Mouse (Mus musculus) urinary bladder, postnatal 25 days (tissue): ENCODE data around the gene Cnr2.

Experiments
- DNase-seq: peaks from one replicate; pipeline ENCODE4 v3.0.0; 2022; ENCODE audit warnings: low spot score

Gene Cnr2

DNA sequence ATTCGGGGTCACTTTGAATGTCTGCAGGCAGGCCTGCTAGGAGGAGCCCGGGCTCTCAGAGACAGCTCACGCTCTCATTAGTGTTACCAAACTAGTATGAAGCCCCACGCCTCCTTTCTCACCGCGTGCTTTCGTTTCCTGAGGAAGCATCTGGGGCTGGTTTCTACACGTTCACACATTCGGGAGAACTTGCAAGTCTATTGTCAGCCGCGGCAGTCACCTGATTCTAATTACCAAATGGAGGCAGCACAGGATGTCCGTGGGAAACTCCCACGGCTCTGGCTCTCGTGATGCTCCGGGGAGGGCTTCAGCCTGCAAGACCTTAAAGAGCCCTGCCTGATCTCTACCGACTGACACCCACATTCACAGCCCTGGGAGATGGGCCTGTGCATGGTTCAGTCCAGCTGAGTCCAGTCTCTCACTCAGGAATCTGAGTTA lies 18.6 kb upstream of the Cnr2 start:
- DNase-seq = peak; percentile 46

DNA sequence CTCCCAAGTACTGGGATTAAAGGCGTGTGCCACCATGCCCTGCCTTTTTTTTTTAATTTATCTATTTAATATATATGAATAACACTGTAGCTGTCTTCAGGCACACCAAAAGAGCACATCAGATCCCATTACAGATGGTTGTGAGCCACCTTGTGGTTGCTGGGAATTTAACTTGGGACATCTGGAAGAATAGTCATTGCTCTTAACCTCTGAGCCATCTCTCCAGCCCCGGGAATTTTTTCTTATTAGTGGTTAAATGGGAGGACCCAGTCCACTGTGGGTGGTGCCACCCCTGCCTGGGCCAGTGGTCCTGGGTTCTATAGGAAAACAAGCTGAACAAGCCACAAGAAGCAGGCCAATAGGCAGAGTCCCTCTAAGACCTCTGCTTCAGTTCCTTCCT lies 17.5 kb upstream of the Cnr2 start:
- DNase-seq = no peak

DNA sequence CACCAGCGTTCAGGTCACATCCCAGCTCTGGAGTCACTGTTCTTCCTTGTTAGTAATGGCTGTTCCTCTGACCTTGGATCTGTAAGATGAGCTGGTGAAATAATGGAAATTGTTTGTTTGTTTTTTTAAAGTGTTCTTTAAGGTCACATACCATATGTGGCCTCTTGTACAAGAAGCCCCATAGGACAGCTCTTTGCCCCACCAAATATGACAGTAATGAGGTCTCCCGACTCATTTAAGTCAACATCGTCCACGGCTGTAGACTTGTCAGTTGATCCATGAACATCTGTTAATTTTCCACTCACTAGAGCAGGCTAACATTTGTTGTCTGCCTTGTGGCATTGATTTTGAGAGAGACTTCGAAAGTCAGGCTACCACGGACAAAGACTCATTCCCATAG lies 16.2 kb upstream of the Cnr2 start:
- DNase-seq = no peak

DNA sequence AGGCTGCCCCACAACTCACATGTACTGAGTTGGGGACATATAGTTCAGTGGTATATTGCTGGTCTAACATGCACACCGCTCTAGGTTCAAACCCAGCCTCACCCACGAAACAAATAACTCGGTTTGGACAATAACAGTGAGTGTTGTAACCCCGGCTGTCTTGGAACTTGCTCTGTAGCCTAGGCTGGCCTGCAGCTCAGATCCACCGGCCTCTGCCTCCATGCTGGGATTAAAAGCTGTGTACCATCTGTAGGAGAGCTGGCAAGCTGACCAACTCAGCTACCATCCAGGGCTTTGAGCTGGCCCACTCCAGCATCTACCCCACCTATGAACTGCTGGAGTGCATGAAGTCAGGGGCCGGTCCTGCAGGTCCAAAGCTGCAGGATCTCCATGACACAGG lies 15.2 kb upstream of the Cnr2 start:
- DNase-seq = no peak

DNA sequence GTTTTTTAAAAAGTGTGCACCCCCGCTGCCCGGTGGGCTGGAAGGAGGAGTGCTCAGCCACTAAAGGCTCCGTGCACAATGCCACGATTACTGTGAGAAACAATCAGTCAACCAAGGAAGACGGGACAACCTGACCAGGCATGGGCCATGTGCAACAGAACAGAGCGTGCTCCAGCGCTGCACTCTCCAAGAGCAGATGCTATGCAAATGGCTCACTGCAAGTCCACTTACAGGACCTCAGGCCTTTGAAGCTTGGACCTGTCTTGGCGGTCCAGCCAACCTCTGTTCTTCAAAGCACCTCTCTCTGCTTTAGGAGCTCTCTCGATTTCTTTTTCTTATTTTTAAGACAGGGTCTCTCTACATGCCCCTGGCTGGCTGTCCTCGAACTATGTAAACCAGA lies 14.6 kb upstream of the Cnr2 start:
- DNase-seq = no peak

DNA sequence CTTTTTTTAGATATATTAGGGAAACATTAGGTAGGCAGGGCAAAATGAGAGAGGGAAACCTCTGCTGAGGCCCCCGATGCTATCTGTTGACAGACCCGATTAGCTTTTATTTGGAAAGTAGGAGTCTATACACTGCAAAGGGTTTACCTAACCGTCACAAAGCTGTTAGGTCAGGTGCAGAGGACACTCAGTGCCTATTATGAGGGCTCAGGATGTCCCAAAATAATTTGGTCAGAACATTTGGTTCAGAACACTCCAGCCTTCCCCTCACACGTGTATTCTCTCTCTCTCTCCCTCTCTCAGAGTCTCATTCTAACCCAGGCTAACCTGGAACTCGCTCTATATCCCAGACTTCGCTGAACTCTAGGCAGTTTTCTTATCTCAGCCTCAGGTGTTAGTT lies 13.2 kb upstream of the Cnr2 start:
- no peak for DNase-seq

DNA sequence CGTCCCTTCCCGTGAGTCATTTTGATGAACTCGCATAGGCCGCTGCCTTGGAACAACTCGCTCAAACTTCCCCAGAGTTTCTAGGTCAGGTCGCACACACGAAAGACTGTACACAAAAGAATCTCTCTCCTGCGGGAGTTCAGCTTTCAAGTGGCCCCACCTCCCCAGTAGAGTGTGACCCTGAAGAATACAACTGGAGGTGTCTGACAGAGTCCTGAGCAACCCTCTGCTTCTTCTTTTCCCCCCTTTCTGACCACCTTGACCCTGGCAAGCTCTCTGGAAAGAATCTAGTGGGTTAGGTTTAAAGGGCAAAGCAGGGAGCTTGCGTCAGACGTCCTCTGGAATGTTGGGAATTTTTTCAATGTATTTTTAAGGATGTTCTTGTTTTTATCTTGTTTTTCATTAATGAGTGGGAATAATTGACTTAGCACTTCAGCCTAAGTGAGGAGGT lies 11.8 kb upstream of the Cnr2 start:
- DNase-seq = no peak

DNA sequence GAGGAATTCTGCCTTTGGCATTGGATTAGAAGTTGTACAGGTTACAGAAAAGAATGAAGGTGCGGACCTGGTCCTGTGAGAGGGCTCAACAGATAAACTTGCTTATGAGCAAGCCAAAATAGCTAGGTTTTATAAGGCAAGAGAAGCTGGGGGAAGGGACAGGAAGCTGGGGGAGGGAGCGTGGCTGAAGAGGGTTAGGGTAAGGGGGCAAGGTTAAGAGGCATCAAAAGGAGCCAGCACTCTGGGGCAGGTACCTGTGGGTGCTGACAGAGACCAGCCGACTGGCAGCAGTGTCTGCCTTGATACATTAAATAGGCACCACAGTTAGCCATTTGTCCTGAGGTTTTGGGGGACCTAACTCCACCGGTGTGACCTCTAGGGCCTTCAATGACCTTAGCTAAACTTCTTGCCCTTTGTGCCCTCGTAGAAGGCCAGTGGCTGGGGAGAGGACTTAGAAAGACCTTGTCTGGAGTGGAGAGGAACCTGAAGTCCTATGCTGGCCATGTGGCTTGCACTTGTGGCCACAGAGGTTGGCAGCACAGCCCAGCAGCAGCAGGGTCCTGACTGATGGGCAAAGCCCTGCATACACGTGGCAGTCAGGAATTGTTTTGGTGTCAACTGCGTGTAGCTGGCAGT lies 11.2 kb upstream of the Cnr2 start:
- DNase-seq = no peak

DNA sequence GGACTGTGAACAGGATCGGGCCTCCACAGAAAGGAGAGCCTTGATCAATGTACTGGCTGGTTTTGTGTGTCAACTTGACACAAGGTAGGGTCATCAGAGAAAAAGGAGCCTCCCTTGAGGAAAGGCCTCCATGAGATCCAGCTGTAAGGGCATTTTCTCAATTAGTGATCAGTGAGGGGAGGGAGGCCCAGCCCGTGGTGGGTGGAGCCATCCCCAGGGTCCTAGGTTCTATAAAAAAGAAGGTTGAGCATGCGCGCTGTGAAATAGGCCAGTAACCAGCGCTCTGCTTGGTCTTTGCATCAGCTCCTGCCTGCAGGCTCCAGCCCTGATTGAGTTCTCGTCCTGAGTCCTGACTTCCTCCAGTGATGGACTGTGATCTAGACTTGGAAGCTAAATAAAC lies 10.7 kb upstream of the Cnr2 start:
- no peak for DNase-seq

DNA sequence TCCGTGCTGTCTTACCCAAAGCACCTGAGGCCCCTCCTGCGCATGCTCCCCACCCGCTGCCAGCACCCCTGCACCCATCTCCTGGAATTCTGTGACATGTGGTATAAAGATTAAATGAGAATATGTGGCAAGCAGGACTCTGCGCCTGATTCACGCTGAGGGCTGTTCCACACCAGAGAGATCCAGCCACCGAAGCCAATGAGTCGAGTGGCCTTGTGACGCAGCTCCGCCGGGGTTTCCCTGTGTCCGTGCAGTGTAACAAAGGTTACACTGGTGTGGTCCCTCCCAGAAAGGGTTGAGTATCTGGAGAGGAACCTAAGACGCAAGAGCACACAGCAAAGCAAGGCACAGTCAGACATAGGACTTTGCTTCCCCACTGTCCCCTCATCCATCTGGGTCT lies 9.5 kb upstream of the Cnr2 start:
- no peak for DNase-seq

DNA sequence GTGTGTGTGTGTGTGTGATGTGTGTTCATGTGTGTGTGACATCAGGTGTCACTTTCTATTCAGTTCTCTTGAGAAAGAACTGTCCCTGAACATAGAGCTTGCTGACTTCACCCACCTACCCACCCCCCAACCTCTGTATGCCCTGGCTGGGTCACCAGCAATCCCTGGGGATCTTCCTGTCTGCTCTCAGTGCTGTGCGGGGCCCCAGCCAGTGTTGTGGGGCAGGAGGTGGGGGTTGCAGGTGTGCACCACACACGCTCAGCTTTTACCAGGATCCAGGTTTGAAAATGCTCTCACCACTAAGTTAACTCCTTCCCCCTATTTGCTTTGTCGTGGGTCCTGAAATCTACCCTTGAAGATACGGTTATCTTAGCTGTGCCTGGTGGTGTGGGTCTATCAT lies 9.0 kb upstream of the Cnr2 start:
- DNase-seq = no peak

DNA sequence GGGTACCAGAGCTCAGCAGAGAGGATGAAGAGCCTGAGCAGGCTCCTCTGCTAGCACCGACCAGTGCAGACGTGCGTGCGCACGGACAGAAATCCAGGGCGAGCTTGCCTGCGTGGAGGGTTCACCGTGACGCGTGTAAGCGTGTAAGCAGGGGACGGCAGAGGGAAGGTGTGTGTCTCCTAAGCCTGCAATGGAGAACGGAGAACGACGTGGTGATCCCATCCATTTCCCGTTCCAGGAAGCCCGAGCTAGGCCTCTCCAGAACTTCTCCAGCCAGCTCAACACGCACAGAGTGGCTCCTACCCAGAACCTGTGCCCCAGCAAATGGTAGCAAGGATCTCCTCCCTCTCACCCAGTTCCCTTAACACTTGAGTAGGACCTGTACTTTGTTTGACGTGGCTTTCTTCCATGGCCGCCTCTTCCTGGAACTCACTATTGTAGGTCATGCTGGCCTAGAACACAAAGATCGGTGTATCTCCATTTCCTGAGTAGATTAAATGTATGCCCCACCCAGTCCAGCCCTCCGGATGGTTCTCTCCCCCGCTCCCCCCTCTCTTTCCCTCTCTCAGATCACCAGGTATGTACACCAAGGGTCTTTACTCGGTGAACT lies 6.6 kb upstream of the Cnr2 start:
- no peak for DNase-seq

DNA sequence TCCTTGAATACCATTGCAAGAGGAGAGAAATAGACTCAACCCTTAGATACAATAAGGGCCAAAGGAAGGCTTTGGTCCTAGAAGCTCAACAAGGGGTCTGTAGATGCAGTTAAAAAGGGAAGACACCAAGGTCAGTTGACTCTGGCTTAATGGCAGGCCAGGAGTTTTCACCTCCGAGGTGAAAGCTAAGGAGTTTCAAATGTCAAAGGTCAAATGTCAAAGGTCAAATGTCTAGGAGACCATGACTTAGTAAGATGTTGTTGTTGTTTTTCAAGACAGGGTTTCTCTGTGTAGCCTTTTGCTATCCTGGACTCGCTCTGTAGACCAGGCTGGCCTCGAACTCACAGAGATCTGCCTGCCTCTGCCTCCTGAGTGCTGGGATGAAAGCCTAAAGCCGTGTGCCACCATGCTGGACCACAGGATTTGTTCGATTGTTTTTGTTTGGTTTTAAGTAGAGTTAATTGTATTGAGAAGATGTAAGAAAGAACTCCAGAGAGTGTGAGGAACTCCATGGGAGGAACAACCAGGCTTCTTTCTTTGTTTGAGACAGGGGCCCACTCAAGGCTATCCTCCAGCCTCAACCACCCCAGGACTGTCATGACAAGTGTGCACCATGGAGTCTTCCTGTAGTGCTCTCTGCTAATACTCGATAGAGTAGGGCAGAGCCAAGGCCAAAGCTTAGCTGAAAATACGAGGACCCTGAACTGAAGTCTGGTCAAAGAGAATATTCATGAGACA lies 5.9 kb upstream of the Cnr2 start:
- DNase-seq = no peak

DNA sequence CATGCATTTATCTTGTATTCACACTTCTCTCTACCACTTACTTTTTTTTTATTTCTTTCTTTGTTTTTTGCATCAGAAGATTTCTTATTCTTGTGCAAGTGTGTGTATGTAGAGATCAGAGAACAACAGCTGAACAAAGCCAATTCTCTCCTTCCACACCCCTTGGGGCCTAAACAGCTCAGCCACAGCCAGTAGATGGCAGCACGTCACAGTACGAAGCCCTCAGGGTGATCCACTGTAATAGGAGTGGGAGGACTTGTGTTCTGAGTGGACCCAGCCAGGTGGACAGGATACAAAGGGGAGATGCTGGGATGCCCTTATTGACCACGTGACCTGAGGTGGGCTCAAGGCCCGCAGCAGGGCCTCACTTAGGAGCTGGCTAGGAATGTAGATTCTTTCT lies 5.3 kb upstream of the Cnr2 start:
- peak; percentile 72 for DNase-seq

DNA sequence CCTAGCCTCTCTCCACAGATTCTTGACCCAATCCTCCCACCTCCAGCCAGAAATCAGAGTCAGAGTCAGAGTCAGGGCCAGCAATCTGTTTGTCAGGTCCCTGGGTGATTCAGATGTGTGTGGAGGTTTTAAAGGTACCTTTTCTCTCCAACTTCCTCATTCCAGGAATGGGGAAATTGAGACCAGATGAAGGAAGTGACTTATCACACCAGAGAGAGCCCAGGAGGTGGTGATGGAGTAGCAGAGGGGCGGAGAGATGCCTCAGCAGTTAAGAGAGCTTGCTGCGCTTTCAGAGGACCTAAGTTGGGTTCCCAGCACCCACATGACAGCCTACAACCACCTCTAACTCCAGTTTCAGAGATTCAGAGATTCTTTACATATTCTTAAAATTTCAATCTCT lies 3.7 kb upstream of the Cnr2 start:
- DNase-seq = no peak

DNA sequence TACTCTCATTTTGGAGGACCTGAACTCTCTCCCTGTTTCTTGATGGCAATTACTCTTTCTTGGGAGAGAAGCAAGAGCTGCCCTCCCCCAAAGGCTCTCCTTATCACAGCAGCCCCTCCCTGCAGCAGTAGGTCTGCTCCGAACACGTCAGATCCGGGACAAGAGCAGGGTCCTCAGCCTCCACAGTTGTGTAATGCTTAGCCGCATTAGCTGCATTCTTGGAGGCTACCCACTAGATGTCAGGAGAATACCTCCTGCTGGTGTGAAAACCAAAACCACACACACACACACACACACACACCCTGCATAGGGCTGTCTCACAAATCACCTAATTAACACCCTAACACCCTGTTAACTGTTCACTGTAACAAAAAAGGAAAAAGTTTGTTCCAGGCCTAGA lies 2.3 kb upstream of the Cnr2 start:
- no peak for DNase-seq

DNA sequence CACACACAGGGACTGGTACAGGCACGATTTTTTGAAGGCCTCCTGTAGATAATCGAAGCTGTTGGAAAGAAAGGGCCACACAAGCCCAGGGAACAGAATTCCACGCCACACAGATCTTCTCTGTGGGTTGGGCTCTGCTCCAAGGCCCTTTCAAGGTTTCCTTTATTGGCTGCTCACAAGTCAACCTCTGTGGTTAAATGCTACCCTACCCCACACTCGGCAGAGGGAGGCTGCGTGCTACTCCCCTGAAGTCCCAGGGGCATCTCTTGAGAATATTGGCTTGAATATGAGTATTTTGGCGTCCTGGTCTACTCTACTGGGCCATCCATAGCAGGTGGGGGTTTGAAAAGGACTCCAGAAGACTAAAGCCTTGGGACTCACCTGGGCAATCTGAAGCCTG lies 963 bp downstream of the Cnr2 start:
- no peak for DNase-seq

DNA sequence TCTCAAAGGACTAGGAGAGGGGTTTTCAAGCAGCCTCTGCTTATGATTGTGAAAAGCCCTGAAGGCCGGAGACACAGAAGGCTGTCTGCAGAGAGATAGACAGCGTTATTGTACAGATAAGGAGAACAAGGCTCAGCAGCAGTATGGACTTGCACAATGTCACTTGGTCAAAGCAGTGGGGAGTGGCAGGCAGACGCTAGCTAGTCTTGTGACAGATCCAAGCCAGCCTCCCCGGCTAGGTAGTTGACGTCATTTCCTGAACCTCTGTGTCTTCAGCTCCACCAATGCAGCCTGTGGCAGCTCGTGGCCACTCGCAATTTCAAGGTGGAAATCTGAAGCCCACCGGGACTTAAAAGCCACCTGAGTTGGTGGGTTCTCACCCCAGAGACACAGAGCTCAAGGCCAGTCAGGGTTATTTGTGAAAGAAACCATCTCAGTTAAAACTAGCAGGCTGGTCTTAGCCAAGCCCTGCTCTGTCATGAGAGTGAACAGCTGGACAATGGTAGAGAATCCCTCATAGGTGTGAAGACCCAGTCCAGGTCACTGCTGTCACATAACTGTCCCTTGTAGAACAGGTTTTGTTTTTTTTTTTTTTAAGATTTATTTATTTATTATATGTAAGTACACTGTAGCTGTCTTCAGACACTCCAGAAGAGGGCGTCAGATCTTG lies 3.3 kb downstream of the Cnr2 start:
- DNase-seq = no peak

DNA sequence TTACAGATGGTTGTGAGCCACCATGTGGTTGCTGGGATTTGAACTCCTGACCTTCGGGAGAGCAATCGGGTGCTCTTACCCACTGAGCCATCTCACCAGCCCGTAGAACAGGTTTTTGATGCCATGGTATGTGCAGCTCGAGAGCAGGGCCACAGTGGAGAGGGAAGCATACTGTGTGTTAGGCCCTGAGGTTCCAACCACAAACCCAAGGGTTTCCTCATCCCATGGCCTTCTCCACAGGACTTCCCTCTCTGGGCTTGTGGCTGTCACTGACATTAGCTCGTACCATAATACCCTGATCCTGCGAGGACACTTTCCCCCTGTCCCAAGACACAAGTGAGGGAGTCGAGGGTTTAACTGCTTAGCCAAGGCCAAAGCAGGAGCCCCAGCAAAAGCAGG lies 3.9 kb downstream of the Cnr2 start:
- no peak for DNase-seq

DNA sequence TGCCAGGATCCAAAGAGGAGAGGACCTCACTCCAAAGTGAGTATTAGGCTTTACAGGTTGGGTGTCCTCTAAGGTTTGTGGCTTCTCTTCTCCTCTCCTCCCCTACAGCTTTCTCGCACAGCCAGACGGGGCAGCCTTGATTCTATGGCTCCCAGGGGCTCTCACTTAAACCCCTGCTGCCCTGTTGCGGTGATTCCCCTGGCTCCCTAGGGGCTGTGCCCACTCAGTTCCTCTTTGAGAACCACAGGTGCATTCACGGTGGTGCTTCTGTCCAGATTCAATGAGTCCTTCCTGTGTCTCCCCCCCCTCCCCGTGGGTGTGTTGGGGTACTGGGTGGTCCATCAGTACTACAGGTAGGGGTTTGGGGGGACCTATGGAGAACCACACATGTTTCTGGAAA lies 4.8 kb downstream of the Cnr2 start:
- DNase-seq = no peak

DNA sequence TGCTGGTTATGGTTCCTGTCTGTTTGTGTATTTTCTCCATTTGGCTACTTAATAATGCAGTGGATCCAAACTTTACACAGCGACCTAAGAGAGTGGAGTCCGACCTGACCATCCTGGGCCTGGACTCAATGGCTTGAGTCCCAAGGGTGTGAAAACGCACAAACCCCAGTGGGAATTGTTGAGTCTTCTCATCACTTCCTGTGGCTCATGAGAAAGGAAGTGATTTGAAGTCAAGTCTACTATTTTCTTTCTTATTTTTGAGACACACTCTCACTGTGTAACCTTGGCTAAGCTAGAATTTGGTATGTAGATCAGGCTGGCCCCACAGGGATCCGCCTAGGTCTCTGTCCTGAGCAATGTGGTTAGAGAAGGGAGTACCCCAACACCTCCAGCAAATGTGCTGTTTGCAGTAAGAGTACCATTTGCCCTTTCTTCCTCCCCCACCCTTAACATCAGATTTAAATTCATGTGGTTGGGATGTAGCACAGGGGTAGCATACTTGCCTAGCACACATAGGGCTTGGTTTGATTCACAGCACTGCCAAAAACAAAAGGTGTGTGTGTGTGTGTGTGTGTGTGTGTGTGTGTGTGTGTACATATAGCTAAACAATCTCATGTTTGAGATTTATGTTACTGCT lies 7.5 kb downstream of the Cnr2 start:
- no peak for DNase-seq

DNA sequence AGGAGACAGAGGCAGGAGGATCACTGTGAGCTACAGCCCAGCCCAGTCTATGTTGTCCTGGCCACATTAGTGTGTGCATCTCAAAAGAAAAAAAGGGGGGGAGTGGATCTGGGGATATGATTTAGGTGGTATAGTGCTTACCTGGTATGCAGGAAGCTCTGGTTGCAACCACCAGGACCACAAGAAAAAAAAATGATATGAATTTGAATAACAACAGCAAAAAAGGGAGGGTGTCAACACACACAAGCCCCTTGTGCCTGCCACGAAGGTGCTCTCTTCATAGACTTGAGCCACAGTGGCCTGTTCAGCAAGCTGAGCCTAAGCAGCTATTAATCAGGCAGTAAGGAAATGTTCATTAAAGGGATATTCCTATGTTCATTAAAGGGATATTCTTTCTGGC lies 9.6 kb downstream of the Cnr2 start:
- DNase-seq = no peak

DNA sequence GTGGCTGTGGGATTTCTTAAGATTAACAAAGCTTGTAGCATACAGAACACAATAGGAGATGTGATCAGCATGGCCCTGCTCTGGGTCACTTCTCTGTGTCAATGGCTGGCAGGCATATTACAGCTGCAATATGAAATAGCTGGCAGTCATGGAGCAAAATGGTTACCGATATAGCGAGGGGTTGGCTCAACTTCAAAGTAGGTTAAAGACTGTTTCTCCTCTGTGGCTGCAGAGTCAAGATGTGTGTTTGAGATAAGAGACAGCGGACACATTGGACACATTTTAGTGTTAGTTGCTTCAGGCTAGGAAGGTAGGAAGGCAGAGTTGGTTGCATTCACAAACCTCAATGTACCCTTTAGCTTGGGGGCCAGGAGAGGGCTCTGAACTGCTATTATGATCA lies 11.4 kb downstream of the Cnr2 start:
- no peak for DNase-seq
